Mouse (Mus musculus) G1E (cell line): ENCODE data around the gene Pak2. TPM values are rescaled to one million over a fixed set of nuclear protein-coding genes. Genes with fewer than 3 reads are reported as not detected.
"Not testable (repeated sequence)": the region's sequence is repeated elsewhere in the genome, so short reads cannot be mapped to it uniquely, and the experiment has no call there.

Experiments used
- ATAC-seq: 2 replicates; pipeline ENCODE4 v1.8.0; 2016; ENCODE audit warnings: mild to moderate bottlenecking; ENCODE audit not compliant: insufficient number of reproducible peaks, poor library complexity, low FRiP score, severe bottlenecking; ENCODE audit errors: extremely low read depth
- DNase-seq: peaks from one replicate; pipeline ENCODE4 v3.0.0; 2012; ENCODE audit warnings: low spot score
- H3K27me3 ChIP-seq: 2 replicates; pipeline ENCODE4 v1.6.1; 2012; ENCODE audit warnings: mild to moderate bottlenecking, low read length, inconsistent platforms; ENCODE audit not compliant: insufficient read depth
- H3K36me3 ChIP-seq: replicated peaks from 2 replicates; pipeline ENCODE3; 2012; ENCODE audit warnings: mild to moderate bottlenecking, inconsistent platforms
- H3K4me1 ChIP-seq: 2 replicates; pipeline ENCODE4 v1.6.1; 2012; ENCODE audit warnings: low read depth, low read length, inconsistent platforms, mixed read lengths; ENCODE audit not compliant: insufficient read depth
- H3K4me3 ChIP-seq: 2 replicates; pipeline ENCODE4 v1.5.1; 2012; ENCODE audit warnings: low read depth, mild to moderate bottlenecking, inconsistent platforms, low read length, moderate library complexity, mixed read lengths
- H3K9me3 ChIP-seq: replicated peaks from 2 replicates; pipeline ENCODE4 v1.6.1; 2012; ENCODE audit warnings: inconsistent platforms
- CTCF ChIP-seq: IDR thresholded peaks from 2 replicates; pipeline ENCODE4 v1.5.1; 2012; ENCODE audit warnings: low read depth, low read length, inconsistent platforms, mixed read lengths
- GATA1 ChIP-seq: IDR thresholded peaks from 2 replicates; pipeline ENCODE4 v1.6.1; 2012; ENCODE audit warnings: borderline replicate concordance, low read length, inconsistent platforms, mixed read lengths
- GATA2 ChIP-seq: IDR thresholded peaks from 2 replicates; pipeline ENCODE4 v1.6.1; 2012; ENCODE audit warnings: low read depth, low read length, inconsistent platforms, borderline replicate concordance
- POLR2AphosphoS5 ChIP-seq: IDR thresholded peaks from 2 replicates; pipeline ENCODE4 v1.6.1; 2012; ENCODE audit warnings: low read depth, low read length, inconsistent platforms; ENCODE audit not compliant: insufficient replicate concordance
- TAL1 ChIP-seq: conservative IDR thresholded peaks from 2 replicates; pipeline ENCODE4 v1.6.1; 2012; ENCODE audit warnings: low read depth, low read length, inconsistent platforms, mixed read lengths
- polyA plus RNA-seq: library from polyadenylated mRNA; stranded (reverse); fragments of >175 nt; gene quantifications from 2 replicates; pipeline ENCODE4 v1.2.3, GENCODE M21; 2012
- total RNA-seq, 2 experiments: library from RNA; stranded (forward) in 1 of 2; stranded (reverse) in 1 of 2; fragments of 200-1000 nt in 1 of 2; fragments of >200 nt in 1 of 2; fragmentation: Nextera tagmentation in 1 of 2; gene quantifications; 2 replicates each; pipeline ENCODE4 v1.2.3; 2014 to 2017

Gene Pak2
- total and polyA plus RNA-seq, 3 experiments = 37.6 to 63.4 (median 45.6) TPM

DNA sequence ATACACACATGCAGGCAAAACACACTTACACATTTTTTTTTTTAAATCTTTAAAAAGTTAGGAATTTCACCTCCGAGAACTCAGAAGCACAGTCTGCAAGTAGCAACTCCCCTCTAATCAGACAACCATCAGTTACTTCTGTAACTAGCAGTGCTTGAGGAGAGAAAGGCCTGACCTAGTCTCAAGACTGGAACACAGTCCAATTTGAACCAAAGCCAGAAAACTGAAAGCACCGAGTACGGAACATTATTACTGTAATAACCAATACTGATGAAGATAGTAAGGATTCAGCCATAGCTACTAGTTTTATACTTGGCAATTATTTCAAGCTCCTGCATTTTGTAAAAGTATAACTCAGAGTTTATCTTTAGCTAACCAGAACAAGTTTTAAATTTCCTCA lies 2.7 kb downstream of the Pak2 start:
- no peaks in the 10 kb centered on the region for H3K9me3 ChIP-seq
- TF ChIP-seq POLR2AphosphoS5 (no peak), CTCF (no peak), GATA2 (no peak), GATA1 (no peak), TAL1 (no peak)
- H3K36me3 ChIP-seq = peaks cover 24% of the 10 kb centered on the region
- DNase-seq (no peak), ATAC-seq (no peak)
- peaks cover 33% of the 10 kb centered on the region for H3K4me1 ChIP-seq
- H3K27me3 ChIP-seq = no peaks in the 10 kb centered on the region
- H3K4me3 ChIP-seq = no peak overlapping the region

DNA sequence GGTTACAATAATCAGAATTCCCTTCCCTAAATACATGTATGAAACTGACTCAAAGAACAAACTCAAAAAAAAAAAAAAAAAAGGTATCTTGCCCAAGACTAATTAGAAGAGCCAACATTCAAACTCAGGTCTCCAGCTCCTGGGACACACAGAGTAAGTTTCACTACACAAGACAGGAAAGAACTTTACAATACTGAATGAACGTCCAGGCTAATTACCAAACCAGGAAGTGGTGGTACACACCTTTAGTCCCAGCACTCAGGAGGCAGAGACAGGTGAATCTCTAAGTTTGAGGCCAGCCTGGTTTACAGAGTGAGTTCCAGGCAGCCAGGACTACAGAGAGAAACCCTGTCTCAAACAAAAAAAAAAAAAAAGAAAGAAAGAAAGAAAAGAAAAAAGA lies 3.4 kb downstream of the Pak2 start:
- TF ChIP-seq POLR2AphosphoS5 (no peak), TAL1 (no peak), CTCF (no peak), GATA2 (no peak), GATA1 (no peak)
- DNase-seq = no peak
- Histone ChIP-seq H3K4me3 (no peak overlapping the region), H3K36me3 (peaks cover 24% of the 10 kb centered on the region), H3K4me1 (peaks cover 33% of the 10 kb centered on the region), H3K27me3 (no peaks in the 10 kb centered on the region), H3K9me3 (no peaks in the 10 kb centered on the region)
- no peak for ATAC-seq

DNA sequence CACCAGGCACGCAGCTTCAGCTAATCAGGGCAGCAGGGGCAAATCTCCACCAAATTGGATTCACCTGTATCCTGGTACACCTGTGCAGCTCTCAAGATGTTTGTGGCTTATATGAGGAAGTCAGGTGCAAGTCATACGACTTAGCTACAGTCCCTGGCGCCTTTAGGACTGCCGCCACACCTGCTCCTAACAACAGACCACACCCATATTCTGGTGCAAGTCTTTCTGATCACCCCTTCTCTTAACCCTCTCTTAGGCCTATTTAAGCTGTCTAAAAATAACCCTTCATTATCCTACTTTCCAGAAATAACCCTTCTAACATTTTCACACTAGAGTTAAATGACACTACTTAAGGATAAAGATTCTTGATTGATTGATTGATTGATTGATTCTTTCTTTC lies 9.1 kb downstream of the Pak2 start:
- not testable (repeated sequence) for H3K4me3 ChIP-seq, H3K9me3 ChIP-seq, DNase-seq, H3K27me3 ChIP-seq, ATAC-seq
- Histone ChIP-seq H3K4me1 (peaks cover 34% of the 10 kb centered on the region), H3K36me3 (peaks cover 41% of the 10 kb centered on the region)

DNA sequence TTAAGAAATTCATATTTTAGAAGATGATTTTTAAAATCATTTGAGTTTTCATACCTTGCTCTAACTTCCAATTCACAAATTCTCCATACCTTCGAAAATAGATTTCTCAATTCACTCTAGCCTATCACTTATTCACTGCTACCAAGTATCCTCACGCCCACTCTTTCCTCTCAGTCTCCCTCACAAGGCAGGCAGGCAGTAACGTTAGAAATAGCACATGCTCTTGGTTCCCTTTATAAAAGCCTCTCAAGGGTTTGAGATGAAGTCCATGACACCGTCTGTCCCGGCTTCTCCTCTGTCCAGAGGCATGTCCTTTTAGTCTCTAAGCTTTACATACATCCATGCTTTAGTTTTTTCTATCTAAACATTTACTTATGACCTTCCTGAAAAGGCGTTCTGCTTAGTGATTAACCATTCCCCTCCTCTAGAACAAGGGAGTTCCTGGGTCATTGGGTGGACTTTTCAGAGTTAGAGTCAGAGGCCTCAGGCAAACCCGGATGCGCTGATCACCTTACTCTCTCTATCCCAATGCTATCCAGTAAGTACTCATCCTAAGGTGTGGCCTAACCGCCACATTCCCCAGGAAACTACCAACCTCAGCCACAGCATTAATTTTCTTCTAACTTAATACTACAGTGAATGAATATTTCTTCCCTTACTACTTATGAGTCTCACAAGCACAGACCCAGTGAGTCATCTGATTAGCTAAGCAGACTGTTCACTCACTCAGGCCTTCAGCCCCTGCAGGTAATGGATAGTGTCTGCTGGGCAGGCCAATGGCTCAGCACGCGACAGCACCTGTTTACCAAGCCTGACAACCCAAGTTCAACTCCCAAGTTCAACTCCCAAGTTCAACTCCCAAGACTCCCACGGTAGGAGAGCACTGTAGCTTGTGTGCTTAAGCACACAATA lies 10.5 kb downstream of the Pak2 start:
- ATAC-seq (no peak), DNase-seq (no peak)
- no peaks in the 10 kb centered on the region for H3K9me3 ChIP-seq
- H3K27me3 ChIP-seq = no peaks in the 10 kb centered on the region
- H3K4me3 ChIP-seq = no peak overlapping the region
- H3K36me3 ChIP-seq = peaks cover 46% of the 10 kb centered on the region
- peaks cover 36% of the 10 kb centered on the region for H3K4me1 ChIP-seq
- TF ChIP-seq GATA1 (no peak), POLR2AphosphoS5 (no peak), TAL1 (no peak), GATA2 (no peak), CTCF (no peak)

DNA sequence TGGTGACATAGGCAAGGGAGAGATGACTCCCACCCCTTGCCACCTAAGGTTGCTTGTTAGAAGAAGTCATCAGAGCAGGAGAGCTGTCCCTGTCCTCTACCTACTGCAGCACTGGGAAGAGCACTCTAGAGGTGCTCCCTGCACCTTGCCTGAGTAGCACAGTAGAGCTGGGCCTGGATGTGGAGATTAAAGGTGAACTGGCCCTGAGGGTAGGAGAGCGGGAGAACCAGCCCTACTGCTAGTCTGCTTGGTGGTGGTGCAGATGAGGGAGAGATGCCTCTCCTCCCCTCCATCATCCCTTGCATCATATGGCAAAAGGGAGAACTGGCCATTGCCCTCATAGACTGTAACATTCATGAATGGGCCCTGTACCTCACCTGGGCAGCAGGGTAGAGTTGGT lies 12.2 kb downstream of the Pak2 start:
- Histone ChIP-seq H3K27me3 (no peaks in the 10 kb centered on the region), H3K4me3 (no peak overlapping the region), H3K4me1 (peaks cover 38% of the 10 kb centered on the region), H3K36me3 (peaks cover 38% of the 10 kb centered on the region), H3K9me3 (no peaks in the 10 kb centered on the region)
- no peak for TF ChIP-seq POLR2AphosphoS5
- no peak for TF ChIP-seq GATA1
- TF ChIP-seq TAL1 = no peak
- TF ChIP-seq CTCF = no peak
- TF ChIP-seq GATA2 = no peak
- no peak for ATAC-seq
- DNase-seq = no peak

DNA sequence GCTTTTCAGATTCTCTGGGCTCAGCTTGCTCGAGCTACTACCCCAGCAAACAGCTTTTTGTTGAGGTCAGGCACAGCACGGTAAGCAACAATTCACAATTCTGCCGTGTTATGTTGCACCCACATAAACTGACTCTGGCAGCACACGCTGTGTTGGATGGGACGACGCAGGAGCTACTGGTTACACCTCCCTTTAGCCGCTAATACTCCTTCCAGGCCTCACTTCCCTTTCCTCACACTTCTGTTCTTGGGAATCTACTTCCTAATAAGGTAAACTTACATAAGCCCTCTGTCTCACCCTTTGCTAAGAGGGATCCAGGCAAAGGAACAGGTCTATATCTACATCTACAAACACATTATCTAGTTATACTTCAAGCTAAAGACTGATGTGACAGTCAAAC lies 15.2 kb downstream of the Pak2 start:
- ATAC-seq (no peak), DNase-seq (no peak)
- peaks cover 40% of the 10 kb centered on the region for H3K4me1 ChIP-seq
- no peak overlapping the region for H3K4me3 ChIP-seq
- no peaks in the 10 kb centered on the region for H3K9me3 ChIP-seq
- no peaks in the 10 kb centered on the region for H3K27me3 ChIP-seq
- TF ChIP-seq TAL1 = no peak
- no peak for TF ChIP-seq CTCF
- no peak for TF ChIP-seq GATA1
- no peak for TF ChIP-seq POLR2AphosphoS5
- TF ChIP-seq GATA2 = no peak
- H3K36me3 ChIP-seq = peaks cover 41% of the 10 kb centered on the region
